Mouse (Mus musculus): ENCODE measurements around the gene Ppara.

The Ppara gene

DNA sequence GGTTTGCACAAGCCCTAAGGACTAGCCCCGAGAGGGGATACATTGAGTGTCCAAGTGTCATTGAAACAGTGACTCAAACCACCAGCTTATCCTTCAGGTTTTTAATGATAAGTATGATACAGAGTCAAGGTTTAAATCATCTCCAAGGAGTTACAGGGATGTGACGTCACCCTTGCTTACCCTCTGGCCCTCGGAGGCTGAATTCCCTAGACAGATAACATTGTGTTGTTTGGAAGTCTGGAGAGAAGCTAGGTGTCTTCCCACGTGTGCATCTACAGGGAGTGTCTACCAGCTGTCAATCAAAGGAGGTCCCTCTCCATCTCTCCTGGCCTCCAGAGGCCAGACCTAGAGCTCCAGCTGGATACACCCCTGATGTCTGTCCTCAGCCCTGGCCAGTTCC lies 72.1 kb downstream of the Ppara start:
- no peak for DNase-seq (ENCODE audit: low read depth)

DNA sequence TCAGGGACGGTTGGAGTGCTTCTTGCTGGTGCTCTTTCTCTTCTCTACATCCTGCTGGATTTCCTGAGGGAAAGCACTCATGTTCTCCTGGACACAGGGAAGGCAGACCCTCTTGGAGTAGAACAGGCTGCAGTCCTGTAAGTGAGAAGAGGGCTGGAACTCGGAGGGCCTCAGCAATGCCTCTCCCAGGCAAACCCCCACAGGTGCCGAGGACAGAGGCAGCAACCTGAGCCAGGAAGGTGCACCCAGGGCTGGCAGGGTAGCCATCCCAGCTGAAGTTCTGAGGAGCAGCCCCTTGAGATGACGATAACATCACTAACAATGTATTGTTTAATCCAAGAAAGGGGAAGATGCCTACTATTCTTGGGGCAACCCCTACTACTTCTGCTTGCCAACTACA lies 72.6 kb downstream of the Ppara start:
- DNase-seq (ENCODE audit: low read depth), result no peak

DNA sequence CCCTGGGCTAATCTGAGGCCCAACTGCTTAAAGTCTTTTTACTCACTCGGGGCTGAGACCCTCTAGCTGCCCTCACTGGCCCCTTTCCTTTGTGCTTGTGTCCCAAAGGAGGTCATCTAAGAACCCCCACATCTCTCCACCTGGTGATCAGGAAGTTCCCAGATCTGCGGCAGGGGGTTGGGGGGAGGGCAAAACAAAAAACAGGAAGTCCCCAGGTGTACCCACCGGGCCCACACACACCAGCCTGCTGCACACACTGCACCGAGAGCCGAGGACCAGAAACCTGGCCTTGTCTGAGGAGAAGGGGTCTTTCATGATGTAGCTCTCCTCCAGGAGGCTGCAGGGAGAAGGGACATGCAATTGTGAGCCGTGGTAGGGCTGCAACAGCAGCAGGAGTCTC lies 73.2 kb downstream of the Ppara start:
- no peak for DNase-seq (ENCODE audit: low read depth)

- no peak for DNase-seq (ENCODE audit: low read depth)
These were observed 73.7 kb downstream of the Ppara start for GRCm38 (mm10) chr15:85808434-85808833.

DNA sequence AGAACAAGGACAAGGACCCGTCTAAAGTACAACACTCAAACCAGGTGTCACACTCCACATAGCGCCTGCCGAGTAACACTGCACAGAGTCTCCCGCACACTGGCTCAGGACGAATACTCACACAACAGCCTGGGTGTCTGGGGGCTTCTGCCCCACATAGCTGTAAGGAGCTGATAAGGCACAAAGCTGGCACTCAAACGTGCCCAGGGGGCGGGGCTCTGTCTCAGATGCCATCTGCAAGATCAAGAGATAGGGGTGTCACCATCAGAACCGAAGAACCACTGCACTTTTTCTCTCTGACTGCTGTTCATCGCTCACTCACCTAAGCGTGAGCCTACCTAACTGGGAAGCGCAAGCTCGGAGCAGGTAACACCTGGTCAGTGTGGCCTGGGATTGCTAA lies 74.3 kb downstream of the Ppara start:
- DNase-seq (ENCODE audit: low read depth), result no peak

DNA sequence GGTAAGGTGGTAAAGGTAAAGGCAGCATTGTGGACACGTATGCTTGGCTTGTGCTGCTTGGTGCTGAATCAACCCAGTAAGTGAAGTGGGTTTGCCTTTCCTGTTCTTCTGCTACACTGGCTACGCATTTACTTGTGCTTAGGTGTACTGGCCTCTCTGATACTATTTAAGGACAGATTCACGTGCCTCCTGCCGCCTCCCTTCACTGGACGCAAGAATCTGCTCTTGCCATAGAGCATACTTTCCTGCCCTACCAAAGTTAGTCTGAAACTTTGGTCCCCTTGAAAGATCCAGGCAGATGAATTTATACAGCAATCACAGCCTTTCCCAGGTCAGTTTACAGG lies 75.7 kb downstream of the Ppara start:
- no peak for DNase-seq (ENCODE audit: low read depth)

DNA sequence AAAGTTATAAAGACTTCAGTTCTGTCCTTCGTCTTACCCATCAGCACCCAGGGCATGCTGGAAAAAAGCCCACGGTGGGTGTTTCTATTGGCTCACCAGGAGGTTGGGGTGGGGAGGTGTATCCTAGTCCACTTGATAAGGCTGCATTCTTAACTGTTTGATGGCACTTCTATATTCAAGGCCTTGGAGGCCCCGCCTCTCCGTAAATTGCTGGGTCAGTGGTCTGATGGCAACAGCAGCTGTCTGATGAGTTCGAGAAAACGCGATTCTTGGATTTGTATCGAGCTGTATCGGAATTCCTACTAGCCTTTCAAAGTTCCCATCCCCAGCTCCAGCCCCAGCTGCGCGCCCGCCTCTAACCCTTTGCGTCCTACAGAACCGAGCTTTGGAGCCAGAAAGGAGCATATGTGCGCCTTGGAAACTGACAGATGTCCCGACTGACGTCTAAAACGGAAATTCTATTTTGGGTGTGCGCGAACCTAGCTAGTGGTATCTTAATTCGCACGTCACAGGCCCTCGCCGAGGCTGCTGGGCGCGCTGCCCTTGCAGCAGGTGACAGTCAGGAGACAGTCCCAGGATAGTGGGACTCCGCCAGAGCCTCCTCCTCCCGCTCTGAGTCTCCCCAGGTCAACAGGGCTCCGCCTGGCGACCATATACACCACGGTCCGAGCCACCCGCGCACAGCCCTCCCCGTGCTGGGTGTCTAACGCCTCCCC lies 76.2 kb downstream of the Ppara start:
- DNase-seq (ENCODE audit: low read depth), result peak; percentile 22

DNA sequence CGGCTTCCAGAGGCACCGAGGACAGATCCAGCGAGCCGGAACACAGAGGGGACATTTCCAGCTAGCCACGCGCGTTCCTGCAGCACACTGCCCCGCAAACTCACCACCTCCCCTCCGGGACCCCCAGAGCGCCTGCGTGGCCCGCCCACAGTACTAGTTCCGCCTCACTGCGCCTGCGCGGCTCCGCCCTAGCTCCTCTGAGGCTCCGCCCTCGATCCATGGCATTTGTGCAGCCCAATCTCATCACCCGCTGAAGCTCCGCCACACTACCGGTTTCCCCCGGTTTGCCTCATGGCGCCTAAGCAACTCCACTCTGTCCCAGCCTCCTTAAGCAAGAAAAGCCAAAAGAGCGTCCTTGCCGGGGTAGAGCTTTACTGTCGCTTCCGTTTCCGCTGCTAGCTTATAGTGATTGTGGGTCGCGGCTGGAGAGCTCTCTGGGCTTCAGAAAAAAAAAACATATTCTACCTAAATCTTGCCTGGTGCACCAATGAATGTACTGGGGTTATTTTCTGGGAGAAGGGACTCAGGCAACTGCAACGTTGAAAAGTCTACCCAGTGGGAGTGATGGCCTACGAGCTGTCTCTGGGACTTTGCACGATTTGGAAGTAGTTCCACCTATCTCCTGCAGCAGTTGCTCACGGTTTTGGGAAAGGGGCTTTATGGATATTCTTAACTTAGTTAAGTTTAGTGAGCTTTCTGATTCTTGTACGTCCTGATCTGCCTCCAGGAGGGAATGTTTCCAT lies 76.9 kb downstream of the Ppara start, which contains the start of gene Cdpf1:
Gene Cdpf1, minus strand, starts transcription at position 163 of the 743 bp plus-strand sequence.
- DNase-seq (ENCODE audit: low read depth), result peak; percentile 95

GRCm38 (mm10) chr15:85813428-85813827 lies 78.6 kb downstream of the Ppara start:
- DNase-seq (ENCODE audit: low read depth), result no peak

GRCm38 (mm10) chr15:85821203-85822010 lies 86.6 kb downstream of the Ppara start, which contains the start of gene Pkdrej:
TSS of gene Pkdrej (minus strand) at chr15:85821734.
- no peak for DNase-seq (ENCODE audit: low read depth)

GRCm38 (mm10) chr15:85822011-85822359 lies 87.2 kb downstream of the Ppara start:
- DNase-seq (ENCODE audit: low read depth), result no peak

DNA sequence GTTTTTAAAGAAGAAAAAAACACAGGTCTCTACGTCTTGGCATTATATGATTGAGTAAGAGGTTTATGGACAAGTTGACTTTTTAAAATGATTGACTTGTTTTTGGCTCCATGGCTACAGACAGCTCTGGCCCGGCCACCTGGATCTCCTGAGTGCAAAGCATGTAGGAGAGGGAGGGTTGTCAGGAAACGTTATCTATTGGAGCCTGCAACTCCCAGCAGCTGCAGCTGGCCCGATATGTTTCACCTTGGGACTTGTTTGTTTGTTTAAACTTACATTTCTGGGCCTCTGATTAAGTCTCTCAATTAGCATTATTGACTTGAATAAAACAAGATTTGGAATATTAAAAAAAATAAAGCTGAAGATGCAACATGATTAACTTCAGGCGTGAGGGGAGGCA lies 91.9 kb downstream of the Ppara start:
- DNase-seq (ENCODE audit: low read depth), result no peak

DNA sequence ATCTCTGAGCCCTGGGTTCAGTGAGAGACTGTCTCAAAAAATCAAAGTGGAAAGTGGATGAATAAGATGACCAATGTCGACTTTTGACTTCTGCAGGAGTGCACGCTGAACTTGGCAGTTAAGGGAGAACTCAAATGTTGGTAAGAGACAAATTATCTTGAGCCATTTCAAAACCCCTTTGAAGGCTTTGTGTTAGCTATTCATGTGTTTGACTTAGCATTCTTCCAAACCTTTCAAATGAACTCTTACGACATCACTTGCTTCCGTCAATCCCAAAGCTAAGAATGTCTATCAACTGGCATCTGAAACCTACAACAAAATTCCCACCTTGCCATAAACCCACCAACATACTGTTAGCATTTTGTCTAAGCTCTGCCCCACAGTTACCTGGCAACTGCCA lies 93.3 kb downstream of the Ppara start:
- no peak for DNase-seq (ENCODE audit: low read depth)

DNA sequence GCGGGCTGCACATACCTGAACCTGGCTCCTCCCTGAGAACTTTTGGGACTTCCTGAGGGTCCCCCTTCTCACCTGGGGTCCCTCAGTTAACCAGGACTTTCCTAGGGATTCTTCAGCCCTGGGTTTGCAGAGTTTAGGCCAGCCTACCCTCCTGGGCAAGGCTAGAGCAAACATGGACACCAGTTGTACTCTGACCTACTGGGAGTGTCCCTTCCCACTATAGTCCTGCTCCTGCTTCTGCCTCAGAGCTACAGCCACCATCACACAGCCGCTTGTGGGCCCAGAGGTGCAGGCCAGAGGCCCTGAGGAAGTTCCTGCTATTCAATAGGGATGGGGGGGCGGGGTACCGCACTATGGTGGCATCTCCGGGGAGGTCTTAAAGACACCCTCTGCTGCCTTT lies 94.7 kb downstream of the Ppara start:
- no peak for DNase-seq (ENCODE audit: low read depth)

GRCm38 (mm10) chr15:85831954-85832590 lies 97.3 kb downstream of the Ppara start, which contains the start of gene Ttc38:
TSS of gene Ttc38 (plus strand) at chr15:85832306.
- peak; percentile 45 for DNase-seq (ENCODE audit: low read depth)

DNA sequence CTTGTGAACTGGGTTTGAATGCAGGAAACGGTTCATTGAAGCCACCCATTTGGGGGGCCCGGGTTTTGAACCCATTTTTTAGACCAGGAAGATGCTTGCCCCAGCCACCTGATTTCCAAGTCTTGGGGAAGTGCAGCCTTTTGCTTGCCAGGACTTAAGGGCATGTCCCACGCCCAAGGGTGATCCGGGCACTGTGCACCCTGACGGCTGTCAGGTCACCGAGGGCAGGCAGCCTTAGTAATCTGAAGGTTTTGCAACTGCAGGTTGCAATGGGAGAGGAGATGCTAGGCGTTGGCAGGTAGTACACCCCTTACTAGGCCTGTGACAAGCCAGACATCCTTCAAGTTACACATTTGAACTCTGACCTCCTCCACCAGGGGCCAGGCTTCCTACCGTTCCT lies 97.8 kb downstream of the Ppara start:
- no peak for DNase-seq (ENCODE audit: low read depth)

DNA sequence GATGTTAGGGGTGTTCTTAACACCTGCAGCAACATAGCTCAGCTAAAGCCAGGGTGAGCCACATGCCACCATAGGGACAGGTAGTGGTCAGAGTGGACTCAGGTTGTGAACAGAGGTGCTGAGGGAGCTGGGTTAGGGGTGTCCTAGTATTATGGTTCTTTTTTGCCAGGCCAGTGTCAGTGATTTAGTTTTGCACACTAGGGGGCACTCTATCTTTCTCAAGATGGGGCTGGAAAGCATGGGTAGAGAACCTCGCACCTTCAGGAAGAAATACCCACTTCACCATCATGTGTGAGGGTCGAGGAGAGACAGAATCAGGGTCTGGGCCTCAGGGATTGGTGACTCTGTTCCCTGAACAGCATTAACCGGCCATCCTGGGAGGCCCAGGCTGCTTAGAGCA lies 100.6 kb downstream of the Ppara start:
- no peak for DNase-seq (ENCODE audit: low read depth)

- no peak for DNase-seq (ENCODE audit: low read depth)
These were observed 102.1 kb downstream of the Ppara start for GRCm38 (mm10) chr15:85836887-85837286.

- no peak for DNase-seq (ENCODE audit: low read depth)
These were observed 106.2 kb downstream of the Ppara start for GRCm38 (mm10) chr15:85840983-85841382.

- no peak for DNase-seq (ENCODE audit: low read depth)
These were observed 107.1 kb downstream of the Ppara start for GRCm38 (mm10) chr15:85841796-85842360.

- no peak for DNase-seq (ENCODE audit: low read depth)
These were observed 110.3 kb downstream of the Ppara start for GRCm38 (mm10) chr15:85845071-85845470.

Measured in fibroblast of lung, adult 2 months (primary cell).